ENCODE assay signal across 22 mouse cellular contexts in genomic region chr6:146966446-146967019, GRCm38 (mm10). TPM values are rescaled to one million over a fixed set of nuclear protein-coding genes. Genes with fewer than 3 reads are reported as not detected.
DNase-seq lines count a peak whose midpoint lies in the region; ATAC-seq lines count a peak whose summit lies in the region.
"Had no signal": no experiment of that assay in that cellular context is flagged by ENCODE, and none has a peak within 500 bp of the region (broad histone marks: within the 10 kb centered on the region; RNA-seq: fewer than 3 reads in every experiment).

No protein-coding gene starts in this region.

- no peaks in the 10 kb centered on the region for H3K36me3 ChIP-seq in hindbrain, embryonic 10.5 days
- no peaks in the 10 kb centered on the region for H3K36me3 ChIP-seq in hindbrain, embryonic 11.5 days (ENCODE audit: control insufficient read depth, insufficient read depth, low read length)
- H3K36me3 ChIP-seq in lung, embryonic 16.5 days (ENCODE audit: control insufficient read depth, insufficient read depth, low read length) = no peaks in the 10 kb centered on the region
- no peaks in the 10 kb centered on the region for H3K36me3 ChIP-seq in stomach, embryonic 16.5 days (ENCODE audit: control insufficient read depth, insufficient read depth, low read length)
- H3K36me3 ChIP-seq: limb, embryonic 10.5 days; liver, embryonic 15.5 days; midbrain, embryonic 12.5 days had no signal

- WGBS in hindbrain, embryonic 10.5 days = 77% methylated on average over 12 of the region's 12 CpGs
- 72% methylated on average over 12 of the region's 12 CpGs for WGBS in hindbrain, embryonic 11.5 days
- 36% methylated on average over 12 of the region's 12 CpGs for WGBS in lung, embryonic 16.5 days
- WGBS in stomach, embryonic 16.5 days = 39% methylated on average over 12 of the region's 12 CpGs

- no peak overlapping the region for H3K9ac ChIP-seq in hindbrain, embryonic 11.5 days (ENCODE audit: low read depth, low read length)
- no peak overlapping the region for H3K9ac ChIP-seq in lung, embryonic 16.5 days (ENCODE audit: low read length)
- H3K9ac ChIP-seq in stomach, embryonic 16.5 days (ENCODE audit: low read length) = no peak overlapping the region
- H3K9ac ChIP-seq: liver, embryonic 15.5 days; midbrain, embryonic 12.5 days had no signal

- H3K27me3 ChIP-seq in hindbrain, embryonic 10.5 days (ENCODE audit: insufficient read depth, poor library complexity, severe bottlenecking) = no peaks in the 10 kb centered on the region
- H3K27me3 ChIP-seq in hindbrain, embryonic 11.5 days (ENCODE audit: control insufficient read depth, insufficient read depth, low read length) = no peaks in the 10 kb centered on the region
- H3K27me3 ChIP-seq in lung, embryonic 16.5 days (ENCODE audit: control insufficient read depth, insufficient read depth, low read depth, low read length) = no peaks in the 10 kb centered on the region
- H3K27me3 ChIP-seq in stomach, embryonic 16.5 days (ENCODE audit: control insufficient read depth, insufficient read depth, low read length) = no peaks in the 10 kb centered on the region
- H3K27me3 ChIP-seq: CH12.LX; liver, embryonic 15.5 days; midbrain, embryonic 12.5 days had no signal

- ATAC-seq in frontal cortex, adult (ENCODE audit: low TSS enrichment) = peak; percentile 56; the same call in 1 of the 2 replicates
- no peak for ATAC-seq in hindbrain, embryonic 11.5 days (ENCODE audit: low FRiP score)
- peak; percentile 43; the same call in 1 of the 2 replicates for ATAC-seq in lung, embryonic 16.5 days (ENCODE audit: low read depth)
- peak; percentile 47; the same call in 1 of the 2 replicates for ATAC-seq in stomach, embryonic 16.5 days (ENCODE audit: insufficient read depth, low FRiP score)
- ATAC-seq: forebrain, embryonic 14.5 days; hindbrain, embryonic 16.5 days; intestine, postnatal 0 days had no signal

- no peak overlapping the region for H3K4me3 ChIP-seq in hindbrain, embryonic 10.5 days
- no peak overlapping the region for H3K4me3 ChIP-seq in hindbrain, embryonic 11.5 days (ENCODE audit: low read depth, low read length)
- H3K4me3 ChIP-seq in lung, embryonic 16.5 days (ENCODE audit: low read length) = no peak overlapping the region
- no peak overlapping the region for H3K4me3 ChIP-seq in stomach, embryonic 16.5 days (replicated peaks; ENCODE audit: low read length)
- H3K4me3 ChIP-seq: layer of hippocampus, adult 2 months; limb, embryonic 10.5 days; liver, embryonic 15.5 days; midbrain, embryonic 12.5 days had no signal

- H3K9me3 ChIP-seq in hindbrain, embryonic 10.5 days = no peaks in the 10 kb centered on the region
- H3K9me3 ChIP-seq in hindbrain, embryonic 11.5 days (ENCODE audit: control insufficient read depth, low read length) = no peaks in the 10 kb centered on the region
- H3K9me3 ChIP-seq in lung, embryonic 16.5 days (ENCODE audit: control insufficient read depth, low read length) = no peaks in the 10 kb centered on the region
- H3K9me3 ChIP-seq in stomach, embryonic 16.5 days (replicated peaks; ENCODE audit: control insufficient read depth, low read length) = no peaks in the 10 kb centered on the region
- H3K9me3 ChIP-seq: limb, embryonic 10.5 days; liver, embryonic 15.5 days; midbrain, embryonic 12.5 days had no signal

- H3K4me1 ChIP-seq in hindbrain, embryonic 10.5 days (replicated peaks) = peaks cover 4% of the 10 kb centered on the region; the same call in 1 of the 2 replicates
- H3K4me1 ChIP-seq in hindbrain, embryonic 11.5 days (replicated peaks; ENCODE audit: control insufficient read depth, insufficient read depth, low read length) = no peaks in the 10 kb centered on the region
- peaks cover 9% of the 10 kb centered on the region for H3K4me1 ChIP-seq in lung, embryonic 16.5 days (replicated peaks; ENCODE audit: control insufficient read depth, insufficient read depth, low read length)
- peaks cover 3% of the 10 kb centered on the region; the same call in 1 of the 2 replicates for H3K4me1 ChIP-seq in stomach, embryonic 16.5 days (ENCODE audit: control insufficient read depth, insufficient read depth, low read length)
- H3K4me1 ChIP-seq: midbrain, embryonic 12.5 days had no signal

- H3K27ac ChIP-seq in hindbrain, embryonic 10.5 days = peak overlapping the region; percentile 9; the same call in 1 of the 2 replicates
- H3K27ac ChIP-seq in hindbrain, embryonic 11.5 days (ENCODE audit: low read depth, low read length) = no peak overlapping the region
- H3K27ac ChIP-seq in lung, embryonic 16.5 days (ENCODE audit: low read length) = no peak overlapping the region
- no peak overlapping the region for H3K27ac ChIP-seq in stomach, embryonic 16.5 days (ENCODE audit: low read length)
- H3K27ac ChIP-seq: kidney, postnatal 0 days; layer of hippocampus, adult 2 months; limb, embryonic 10.5 days; liver, embryonic 15.5 days; midbrain, embryonic 12.5 days had no signal

- DNase-seq in frontal cortex, postnatal 25 days (ENCODE audit: low spot score in 2 of 2) = no peak
- no peak for DNase-seq in hindbrain, embryonic 10.5 days (ENCODE audit: low spot score)
- DNase-seq in hindbrain, embryonic 11.5 days (ENCODE audit: low spot score) = no peak
- no peak for DNase-seq in lung, adult 18-20 months
- no peak for DNase-seq in gastrocnemius, adult 18-20 months (ENCODE audit: low spot score)
- DNase-seq: adrenal gland, adult 2 months; cerebellum, adult 9-11 months; embryo, embryonic 11 days; thymus, postnatal 4 days had no signal

- H3K4me2 ChIP-seq in hindbrain, embryonic 11.5 days (replicated peaks; ENCODE audit: low read depth, low read length) = no peak overlapping the region
- H3K4me2 ChIP-seq in lung, embryonic 16.5 days (ENCODE audit: low read depth, low read length) = no peak overlapping the region
- H3K4me2 ChIP-seq in stomach, embryonic 16.5 days (ENCODE audit: low read depth, low read length) = no peak overlapping the region
- H3K4me2 ChIP-seq: liver, embryonic 15.5 days; midbrain, embryonic 12.5 days had no signal

RNA-seq across cellular contexts. Expression of gene 1700034J05Rik, which starts 12.3 kb away (rescaled TPM):
- 0.14 and 0.32 TPM in 2 replicates for polyA plus RNA-seq in hindbrain, embryonic 10.5 days (2016; fragmentation: Nextera tagmentation; extraction: Ambion mirVana)
- polyA plus RNA-seq in hindbrain, embryonic 11.5 days (2014; fragmentation: Nextera tagmentation; extraction: Ambion mirVana) = 0.20 and 0.46 TPM in 2 replicates
- polyA plus RNA-seq in lung, embryonic 16.5 days (2015; fragmentation: Nextera tagmentation; extraction: Ambion mirVana) = 0.14 and 0.20 TPM in 2 replicates
- 0.14 and 0.21 TPM in 2 replicates for polyA plus RNA-seq in stomach, embryonic 16.5 days (2015; fragmentation: Nextera tagmentation; extraction: Ambion mirVana)
- total RNA-seq in gastrocnemius, adult 18-20 months (2021) = not detected
- total RNA-seq: adrenal gland, adult 2 months; CH12.LX; granulocyte monocyte progenitor cell, adult 5-6 weeks; layer of hippocampus, adult 2 months had no signal
- polyA plus RNA-seq: adrenal gland, adult 2 months; forebrain, embryonic 14.5 days; intestine, postnatal 0 days had no signal
